Mouse (Mus musculus) ES-E14 (cell line): Measurements from ENCODE around the gene Agap1.

ENCODE experiments used
- CHD2 ChIP-seq: IDR thresholded peaks from 2 replicates; pipeline ENCODE4 v1.6.1; 2014; ENCODE audit warnings: mild to moderate bottlenecking, low read depth, low read length, inconsistent platforms
- MAFK ChIP-seq: IDR thresholded peaks from 2 replicates; pipeline ENCODE4 v1.6.1; 2014; ENCODE audit warnings: mild to moderate bottlenecking, low read depth, low read length, inconsistent platforms; ENCODE audit not compliant: insufficient read depth

GRCm38 (mm10) chr1:89509763-89510340 is 55.2 kb downstream of the Agap1 start:
- no peak for TF ChIP-seq MAFK
- no peak for TF ChIP-seq CHD2
